Mouse (Mus musculus) lung, embryonic 16.5 days (tissue): ENCODE data around the gene Psmb4. TPM values are rescaled to one million over a fixed set of nuclear protein-coding genes. Genes with fewer than 3 reads are reported as not detected.
"Not testable (repeated sequence)": the region's sequence is repeated elsewhere in the genome, so short reads cannot be mapped to it uniquely, and the experiment has no call there.

Experiments
- ATAC-seq: fragments of 200-750 bp; cut with Nextera tagmentation; 2 replicates; pipeline ENCODE4 v1.8.0; 2017; ENCODE audit warnings: low read depth, mild to moderate bottlenecking, moderate library complexity
- H3K27ac ChIP-seq: fragments of 300-500 bp; sonication (generic); 2 replicates; pipeline ENCODE4 v1.5.1; 2014; ENCODE audit warnings: mild to moderate bottlenecking, control low read depth, low read length
- H3K27me3 ChIP-seq: fragments of 300-500 bp; sonication (generic); 2 replicates; pipeline ENCODE4 v1.6.1; 2014; ENCODE audit warnings: low read depth, low read length, mixed read lengths; ENCODE audit not compliant: control insufficient read depth, insufficient read depth
- H3K36me3 ChIP-seq: fragments of 300-500 bp; sonication (generic); 2 replicates; pipeline ENCODE4 v1.6.1; 2014; ENCODE audit warnings: low read length; ENCODE audit not compliant: control insufficient read depth, insufficient read depth
- H3K4me1 ChIP-seq: fragments of 300-500 bp; sonication (generic); replicated peaks from 2 replicates; pipeline ENCODE4 v1.6.1; 2014; ENCODE audit warnings: low read length, mixed read lengths; ENCODE audit not compliant: control insufficient read depth, insufficient read depth
- H3K4me2 ChIP-seq: fragments of 300-500 bp; sonication (generic); 2 replicates; pipeline ENCODE4 v1.6.1; 2014; ENCODE audit warnings: low read depth, low read length, control low read depth
- H3K4me3 ChIP-seq: fragments of 300-500 bp; sonication (generic); 2 replicates; pipeline ENCODE4 v1.5.1; 2014; ENCODE audit warnings: mild to moderate bottlenecking, low read length, control low read depth
- H3K9ac ChIP-seq: fragments of 300-500 bp; sonication (generic); 2 replicates; pipeline ENCODE4 v1.6.1; 2014; ENCODE audit warnings: low read length, control low read depth
- H3K9me3 ChIP-seq: fragments of 300-500 bp; sonication (generic); 2 replicates; pipeline ENCODE4 v1.6.1; 2016; ENCODE audit warnings: low read length; ENCODE audit not compliant: control insufficient read depth
- WGBS: fragments of 180-500 bp; shearing (Covaris S2); extraction: QIAGEN DNeasy Blood & Tissue Kit; methylation state at CpG from one replicate; pipeline ENCODE4 v1.1.7; 2014; 5-methylcytosine and 5-hydroxymethylcytosine counted together
- polyA plus RNA-seq: library from polyadenylated mRNA; unstranded; fragments of >200 nt; fragmentation: Nextera tagmentation; extraction: Ambion mirVana; gene quantifications from 2 replicates; pipeline ENCODE4 v1.2.1, GENCODE M21; 2015

The Psmb4 gene
- polyA plus RNA-seq, 1 experiment from 2014 or later = 306 TPM

GRCm38 (mm10) chr3:94930386-94931266 is 43.9 kb upstream of the Psmb4 start:
- ATAC-seq = peak; percentile 15
- H3K27me3 ChIP-seq, H3K4me3 ChIP-seq, H3K4me2 ChIP-seq, H3K9ac ChIP-seq, H3K36me3 ChIP-seq, H3K9me3 ChIP-seq: not testable (repeated sequence)
- Histone ChIP-seq H3K4me1 (peaks cover 12% of the 10 kb centered on the region), H3K27ac (peak overlapping the region; percentile 83)
- 28% methylated on average over 7 of the region's 7 CpGs for WGBS

- H3K9me3 ChIP-seq, H3K4me2 ChIP-seq, H3K36me3 ChIP-seq, H3K27me3 ChIP-seq, H3K27ac ChIP-seq, H3K9ac ChIP-seq, ATAC-seq, H3K4me3 ChIP-seq: not testable (repeated sequence)
- H3K4me1 ChIP-seq = peaks cover 12% of the 10 kb centered on the region
- 91% methylated on average over 3 of the region's 4 CpGs for WGBS
Measured at GRCm38 (mm10) chr3:94928979-94929378, 42.2 kb upstream of the Psmb4 start.

GRCm38 (mm10) chr3:94926301-94926736 is 39.6 kb upstream of the Psmb4 start:
- not testable (repeated sequence) for H3K36me3 ChIP-seq, H3K4me3 ChIP-seq, H3K27me3 ChIP-seq, H3K4me1 ChIP-seq, H3K9me3 ChIP-seq, H3K4me2 ChIP-seq, ATAC-seq, H3K9ac ChIP-seq
- peak overlapping the region; percentile 43; the same call in 1 of the 2 replicates for H3K27ac ChIP-seq
- WGBS = 24% methylated on average over 4 of the region's 4 CpGs

GRCm38 (mm10) chr3:94924688-94925087 is 37.9 kb upstream of the Psmb4 start:
- ATAC-seq = no peak
- Histone ChIP-seq H3K9ac (no peak overlapping the region), H3K4me2 (no peak overlapping the region), H3K27ac (no peak overlapping the region), H3K36me3 (no peaks in the 10 kb centered on the region), H3K4me3 (no peak overlapping the region), H3K9me3 (no peaks in the 10 kb centered on the region), H3K27me3 (no peaks in the 10 kb centered on the region), H3K4me1 (no peaks in the 10 kb centered on the region)
- 41% methylated on average over 8 of the region's 8 CpGs for WGBS

- Histone ChIP-seq H3K27ac (no peak overlapping the region), H3K9ac (no peak overlapping the region), H3K9me3 (no peaks in the 10 kb centered on the region), H3K36me3 (no peaks in the 10 kb centered on the region), H3K27me3 (no peaks in the 10 kb centered on the region), H3K4me2 (no peak overlapping the region), H3K4me1 (0 out of 2 replicates have a peak, but pooled peaks cover 2% of the 10 kb centered on the region), H3K4me3 (no peak overlapping the region)
- 49% methylated on average over 3 of the region's 3 CpGs for WGBS
- no peak for ATAC-seq
Measured at GRCm38 (mm10) chr3:94922333-94922732, 35.6 kb upstream of the Psmb4 start.

GRCm38 (mm10) chr3:94921104-94921503 is 34.3 kb upstream of the Psmb4 start:
- Histone ChIP-seq H3K4me3 (no peak overlapping the region), H3K27ac (no peak overlapping the region), H3K9me3 (no peaks in the 10 kb centered on the region), H3K27me3 (no peaks in the 10 kb centered on the region), H3K4me1 (0 out of 2 replicates have a peak, but pooled peaks cover 5% of the 10 kb centered on the region), H3K4me2 (no peak overlapping the region), H3K9ac (no peak overlapping the region), H3K36me3 (no peaks in the 10 kb centered on the region)
- WGBS = 46% methylated on average over 3 of the region's 3 CpGs
- ATAC-seq = no peak

GRCm38 (mm10) chr3:94918845-94919244 is 32.1 kb upstream of the Psmb4 start:
- 80% methylated on average over 4 of the region's 4 CpGs for WGBS
- Histone ChIP-seq H3K9ac (no peak overlapping the region), H3K4me1 (0 out of 2 replicates have a peak, but pooled peaks cover 5% of the 10 kb centered on the region), H3K4me2 (no peak overlapping the region), H3K36me3 (no peaks in the 10 kb centered on the region), H3K4me3 (no peak overlapping the region), H3K27ac (0 out of 2 replicates have a peak overlapping the region, but pooled peaks have one; percentile 13), H3K27me3 (no peaks in the 10 kb centered on the region), H3K9me3 (no peaks in the 10 kb centered on the region)
- ATAC-seq = no peak

GRCm38 (mm10) chr3:94917816-94918361 is 31.1 kb upstream of the Psmb4 start:
- no peak overlapping the region for H3K4me3 ChIP-seq
- H3K36me3 ChIP-seq = no peaks in the 10 kb centered on the region
- peak overlapping the region; percentile 88 for H3K27ac ChIP-seq
- no peaks in the 10 kb centered on the region for H3K9me3 ChIP-seq
- peak overlapping the region; percentile 13; the same call in 1 of the 2 replicates for H3K4me2 ChIP-seq
- 0 out of 2 replicates have a peak, but pooled peaks cover 5% of the 10 kb centered on the region for H3K4me1 ChIP-seq
- H3K9ac ChIP-seq = peak overlapping the region; percentile 37
- no peaks in the 10 kb centered on the region for H3K27me3 ChIP-seq
- ATAC-seq = peak; percentile 84
- WGBS = 35% methylated on average over 14 of the region's 14 CpGs
